Mouse (Mus musculus): Measurements from ENCODE around the gene Chmp6. TPM values are rescaled to one million over a fixed set of nuclear protein-coding genes. Genes with fewer than 3 reads are reported as not detected.

The Chmp6 gene
- polyA plus RNA-seq, 1 experiment: 64.9 TPM

DNA sequence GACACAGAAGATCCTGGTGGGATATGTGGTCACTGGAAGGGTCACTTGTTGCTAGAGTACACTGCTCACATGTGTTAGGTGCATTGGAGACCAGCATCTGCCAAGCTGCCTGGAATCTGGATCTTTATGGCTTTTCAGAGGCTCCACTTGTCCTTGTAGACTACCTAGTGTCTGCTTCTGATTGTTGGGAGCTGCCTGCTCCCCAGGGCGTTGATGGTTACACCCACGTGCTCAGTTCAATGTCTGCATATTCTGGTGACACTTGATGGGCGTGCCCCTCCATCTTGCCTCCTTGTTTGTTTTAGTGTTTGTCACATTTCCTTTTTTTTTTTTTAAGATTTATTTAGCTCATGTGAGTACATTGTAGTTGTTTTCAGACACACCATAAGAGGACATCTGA, 23.3 kb upstream of the Chmp6 start:
- Histone ChIP-seq H3K4me3 (ENCODE audit: insufficient read depth, poor library complexity, severe bottlenecking) (no peak overlapping the region), H3ac (ENCODE audit: control insufficient read depth, insufficient read length, low read depth) (no peak overlapping the region), H3K36me3 (ENCODE audit: control insufficient read depth, insufficient read depth) (peaks cover 71% of the 10 kb centered on the region), H3K79me2 (ENCODE audit: control insufficient read depth, insufficient read depth) (no peaks in the 10 kb centered on the region), H3K27me3 (ENCODE audit: control insufficient read depth, insufficient read depth, insufficient read length) (no peaks in the 10 kb centered on the region), H3K79me3 (ENCODE audit: low read depth) (no peaks in the 10 kb centered on the region)
- TF ChIP-seq USF1 (IDR thresholded peaks at IDR 0.05; ENCODE audit: low read depth) (no peak), FOSL1 (IDR thresholded peaks at IDR 0.05; ENCODE audit: insufficient read depth, low read length, poor library complexity, severe bottlenecking) (no peak), MYOG (IDR thresholded peaks at IDR 0.05; ENCODE audit: control insufficient read depth, extremely low read depth, insufficient read length) (no peak), MAX (IDR thresholded peaks at IDR 0.05) (no peak), MYOD1 (IDR thresholded peaks at IDR 0.05; ENCODE audit: control insufficient read depth, insufficient read length, low read depth) (no peak), CEBPB (IDR thresholded peaks at IDR 0.05; ENCODE audit: low read depth) (no peak), CTCF (IDR thresholded peaks at IDR 0.05; ENCODE audit: control insufficient read depth, insufficient read depth, insufficient read length) (no peak)

DNA sequence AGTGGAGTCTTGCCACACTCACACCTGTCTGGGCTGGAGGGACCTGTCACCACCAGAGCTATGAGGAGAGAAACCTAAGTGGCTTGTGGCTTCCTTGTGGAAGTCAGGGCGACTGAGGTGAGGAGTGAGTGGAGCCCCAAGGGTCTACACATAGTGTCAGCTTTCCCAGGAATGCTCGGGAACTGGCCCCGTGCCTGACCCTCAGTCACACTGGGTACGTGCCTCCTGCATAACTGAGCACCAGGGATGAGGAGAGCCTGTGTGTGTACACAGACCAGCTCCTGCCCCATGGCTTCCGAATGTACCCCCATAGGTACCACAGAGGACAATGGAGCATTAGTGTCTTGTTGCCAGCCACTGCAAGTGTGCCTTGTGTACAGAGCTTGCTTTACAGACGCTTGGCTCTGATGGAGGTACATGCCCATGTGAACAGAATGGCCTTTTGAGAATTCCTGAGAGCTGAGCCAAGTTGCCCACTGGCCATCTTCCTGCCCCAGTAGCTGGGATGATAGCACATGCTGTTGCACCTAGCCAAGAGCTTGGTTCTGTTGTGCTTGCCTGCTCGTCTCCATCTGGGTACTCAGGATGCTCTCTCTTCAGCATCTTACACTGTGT, 21.5 kb upstream of the Chmp6 start:
- TF ChIP-seq CTCF (IDR thresholded peaks at IDR 0.05; ENCODE audit: control insufficient read depth, insufficient read depth, insufficient read length) (no peak), FOSL1 (IDR thresholded peaks at IDR 0.05; ENCODE audit: insufficient read depth, low read length, poor library complexity, severe bottlenecking) (no peak), MYOG (IDR thresholded peaks at IDR 0.05; ENCODE audit: control insufficient read depth, extremely low read depth, insufficient read length) (no peak)
- H3K36me3 ChIP-seq (ENCODE audit: control insufficient read depth, insufficient read depth): peaks cover 85% of the 10 kb centered on the region

DNA sequence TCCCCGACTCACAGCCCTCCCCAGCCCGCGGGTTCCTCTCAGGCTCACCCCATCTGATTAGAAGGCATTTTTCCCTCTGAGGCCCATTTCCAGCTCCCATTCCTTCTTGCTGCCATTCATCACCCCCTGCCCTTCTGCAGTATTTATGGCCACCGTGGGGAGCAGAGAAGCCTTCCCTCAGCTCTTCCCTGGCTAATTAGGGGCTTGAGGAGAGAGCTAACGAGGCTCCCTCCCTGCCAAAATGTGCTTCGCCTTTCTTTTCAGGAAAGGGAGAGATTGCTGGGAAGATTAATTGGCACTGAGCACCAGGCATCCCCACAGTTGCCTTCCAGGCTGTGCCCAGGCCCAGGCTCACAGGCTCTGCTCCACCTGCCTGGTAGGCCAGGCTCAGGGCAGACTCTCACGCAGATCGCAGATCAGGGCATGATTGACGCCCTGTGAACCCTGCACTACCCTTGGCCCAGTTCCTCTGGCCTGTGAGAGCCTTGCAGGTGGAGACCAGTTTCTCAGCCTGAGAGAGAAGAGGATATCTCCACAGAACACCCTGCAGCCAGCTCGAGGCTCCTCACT, 19.5 kb upstream of the Chmp6 start:
- no peak overlapping the region for H3ac ChIP-seq (ENCODE audit: control insufficient read depth, insufficient read length, low read depth)
- no peak overlapping the region for H3K4me3 ChIP-seq (ENCODE audit: insufficient read depth, poor library complexity, severe bottlenecking)
- no peaks in the 10 kb centered on the region for H3K27me3 ChIP-seq (ENCODE audit: control insufficient read depth, insufficient read depth, insufficient read length)
- H3K79me2 ChIP-seq (ENCODE audit: control insufficient read depth, insufficient read depth): no peaks in the 10 kb centered on the region
- H3K79me3 ChIP-seq (ENCODE audit: low read depth): no peaks in the 10 kb centered on the region
- peaks cover 73% of the 10 kb centered on the region for H3K36me3 ChIP-seq (ENCODE audit: control insufficient read depth, insufficient read depth)
- TF ChIP-seq MAX (IDR thresholded peaks at IDR 0.05) (no peak), MYOD1 (IDR thresholded peaks at IDR 0.05; ENCODE audit: control insufficient read depth, insufficient read length, low read depth) (no peak), CEBPB (IDR thresholded peaks at IDR 0.05; ENCODE audit: low read depth) (no peak), FOSL1 (IDR thresholded peaks at IDR 0.05; ENCODE audit: insufficient read depth, low read length, poor library complexity, severe bottlenecking) (no peak), USF1 (IDR thresholded peaks at IDR 0.05; ENCODE audit: low read depth) (no peak), CTCF (IDR thresholded peaks at IDR 0.05; ENCODE audit: control insufficient read depth, insufficient read depth, insufficient read length) (no peak)

More for the DNA sequence above, 21.5 kb upstream of the Chmp6 start:
- no peaks in the 10 kb centered on the region for H3K79me3 ChIP-seq (ENCODE audit: low read depth)
- H3K79me2 ChIP-seq (ENCODE audit: control insufficient read depth, insufficient read depth): no peaks in the 10 kb centered on the region
- H3ac ChIP-seq (ENCODE audit: control insufficient read depth, insufficient read length, low read depth): no peak overlapping the region
- no peaks in the 10 kb centered on the region for H3K27me3 ChIP-seq (ENCODE audit: control insufficient read depth, insufficient read depth, insufficient read length)
- no peak overlapping the region for H3K4me3 ChIP-seq (ENCODE audit: insufficient read depth, poor library complexity, severe bottlenecking)

DNA sequence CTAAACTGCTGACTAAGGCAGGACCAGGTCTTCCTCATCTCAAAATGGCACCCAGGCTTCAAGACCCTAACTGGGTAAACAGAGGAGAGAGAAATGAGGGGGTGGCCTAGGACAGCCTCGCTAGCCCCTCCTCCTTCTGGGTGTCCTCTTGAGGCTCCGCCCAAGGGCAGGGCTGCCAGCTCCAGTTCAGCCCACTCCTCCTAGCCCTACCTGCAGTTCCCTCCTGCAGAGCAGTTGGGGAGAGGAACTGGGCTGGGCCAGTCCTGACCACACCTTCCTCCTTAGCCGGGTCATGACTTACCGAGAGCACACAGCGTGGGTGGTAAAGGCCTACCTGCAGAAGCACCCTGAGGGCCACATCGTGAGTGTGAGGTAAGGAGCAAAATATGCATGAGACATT, 18.6 kb upstream of the Chmp6 start:
- Histone ChIP-seq H3K79me3 (ENCODE audit: low read depth) (no peaks in the 10 kb centered on the region), H3K36me3 (ENCODE audit: control insufficient read depth, insufficient read depth) (peaks cover 65% of the 10 kb centered on the region), H3K79me2 (ENCODE audit: control insufficient read depth, insufficient read depth) (no peaks in the 10 kb centered on the region), H3K27me3 (ENCODE audit: control insufficient read depth, insufficient read depth, insufficient read length) (no peaks in the 10 kb centered on the region), H3K4me3 (ENCODE audit: insufficient read depth, poor library complexity, severe bottlenecking) (no peak overlapping the region), H3ac (ENCODE audit: control insufficient read depth, insufficient read length, low read depth) (no peak overlapping the region)
- no peak for TF ChIP-seq MYOG (IDR thresholded peaks at IDR 0.05; ENCODE audit: control insufficient read depth, extremely low read depth, insufficient read length)
- no peak for TF ChIP-seq FOSL1 (IDR thresholded peaks at IDR 0.05; ENCODE audit: insufficient read depth, low read length, poor library complexity, severe bottlenecking)
- TF ChIP-seq CTCF (IDR thresholded peaks at IDR 0.05; ENCODE audit: control insufficient read depth, insufficient read depth, insufficient read length): no peak
- no peak for TF ChIP-seq MAX (IDR thresholded peaks at IDR 0.05)
- TF ChIP-seq CEBPB (IDR thresholded peaks at IDR 0.05; ENCODE audit: low read depth): no peak
- TF ChIP-seq MYOD1 (IDR thresholded peaks at IDR 0.05; ENCODE audit: control insufficient read depth, insufficient read length, low read depth): no peak
- no peak for TF ChIP-seq USF1 (IDR thresholded peaks at IDR 0.05; ENCODE audit: low read depth)

DNA sequence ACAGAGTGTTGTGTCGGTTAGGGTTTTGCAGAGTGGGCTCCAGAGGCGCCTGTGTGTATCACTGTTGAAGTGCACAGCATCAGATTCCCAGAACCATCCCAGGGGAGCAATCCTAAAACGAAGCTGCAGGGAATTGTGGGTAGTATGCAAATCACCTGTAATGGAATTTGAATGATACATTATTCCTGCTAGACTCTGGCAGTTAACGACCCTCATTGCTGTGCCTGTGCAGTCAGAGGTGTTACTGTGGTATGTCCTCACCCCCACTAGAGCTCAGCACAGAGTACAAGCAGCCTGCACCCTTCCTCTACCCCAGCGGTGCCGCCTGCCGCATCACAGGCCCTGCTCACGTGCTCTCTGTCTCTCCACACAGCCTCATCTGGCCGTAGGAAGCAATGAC, 16.2 kb upstream of the Chmp6 start:
- peaks cover 46% of the 10 kb centered on the region for H3K36me3 ChIP-seq (ENCODE audit: control insufficient read depth, insufficient read depth)

More for the DNA sequence above, 16.2 kb upstream of the Chmp6 start:
- TF ChIP-seq MYOD1 (IDR thresholded peaks at IDR 0.05; ENCODE audit: control insufficient read depth, insufficient read length, low read depth) (no peak), CEBPB (IDR thresholded peaks at IDR 0.05; ENCODE audit: low read depth) (no peak), USF1 (IDR thresholded peaks at IDR 0.05; ENCODE audit: low read depth) (no peak), CTCF (IDR thresholded peaks at IDR 0.05; ENCODE audit: control insufficient read depth, insufficient read depth, insufficient read length) (no peak), MAX (IDR thresholded peaks at IDR 0.05) (no peak), MYOG (IDR thresholded peaks at IDR 0.05; ENCODE audit: control insufficient read depth, extremely low read depth, insufficient read length) (no peak), FOSL1 (IDR thresholded peaks at IDR 0.05; ENCODE audit: insufficient read depth, low read length, poor library complexity, severe bottlenecking) (no peak)
- Histone ChIP-seq H3K79me2 (ENCODE audit: control insufficient read depth, insufficient read depth) (no peaks in the 10 kb centered on the region), H3K4me3 (ENCODE audit: insufficient read depth, poor library complexity, severe bottlenecking) (no peak overlapping the region), H3ac (ENCODE audit: control insufficient read depth, insufficient read length, low read depth) (no peak overlapping the region), H3K79me3 (ENCODE audit: low read depth) (no peaks in the 10 kb centered on the region), H3K27me3 (ENCODE audit: control insufficient read depth, insufficient read depth, insufficient read length) (no peaks in the 10 kb centered on the region)

Data from C2C12 (cell line).